Comparison of ENCODE assay signal across 8 mouse cellular contexts in the genomic region with DNA sequence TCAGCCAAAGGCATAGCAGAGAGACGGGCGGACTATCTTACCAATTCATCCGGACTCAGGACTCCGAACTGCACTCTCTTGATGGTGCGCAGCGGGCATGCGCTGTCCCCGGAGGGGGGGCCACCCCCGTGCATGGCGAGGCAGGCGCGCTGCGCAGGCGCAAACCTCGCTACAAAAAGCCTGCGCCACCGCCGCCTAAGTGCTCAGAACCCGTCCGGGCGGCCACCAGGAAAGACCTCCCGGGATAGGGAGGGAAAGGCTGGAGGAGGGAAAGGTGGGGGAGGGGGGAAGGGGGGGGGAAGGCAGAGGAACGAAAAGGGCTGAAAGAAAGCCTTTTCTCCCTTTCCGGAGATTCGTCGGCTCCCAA. TPM values are rescaled to one million over a fixed set of nuclear protein-coding genes. Genes with fewer than 3 reads are reported as not detected.
A peak's percentile ranks its signal among the peaks of the same experiment; 100 is the strongest.
DNase-seq lines count a peak whose midpoint lies in the region; ATAC-seq and TF ChIP-seq lines count a peak whose summit lies in the region.

No protein-coding gene starts in this region.

- DNase-seq in B cell, adult 2 months = peak; percentile 96 to 97
- DNase-seq in brain, adult 2 months (ENCODE audit: low read depth, low spot score) = peak; percentile 98
- DNase-seq in kidney, postnatal 0 days (ENCODE audit: low spot score) = peak; percentile 95
- peak; percentile 91 for DNase-seq in liver, embryonic 11.5 days (ENCODE audit: low spot score)
- DNase-seq in naive thymus-derived CD4-positive, alpha-beta T cell, adult 2 months (ENCODE audit: low read depth) = peak; percentile 98

- peak overlapping the region; percentile 83 for H3K9ac ChIP-seq in heart, embryonic 12.5 days
- H3K9ac ChIP-seq in kidney, postnatal 0 days (ENCODE audit: low read depth, low read length) = peak overlapping the region; percentile 79
- peak overlapping the region; percentile 75 for H3K9ac ChIP-seq in liver, embryonic 11.5 days (ENCODE audit: low read depth, low read length)
- H3K9ac ChIP-seq in stomach, embryonic 14.5 days (replicated peaks; ENCODE audit: low read depth, low read length) = peak overlapping the region; percentile 53

- no peaks in the 10 kb centered on the region for H3K36me3 ChIP-seq in heart, embryonic 12.5 days
- H3K36me3 ChIP-seq in kidney, postnatal 0 days (ENCODE audit: insufficient read depth, low read length) = no peaks in the 10 kb centered on the region
- H3K36me3 ChIP-seq in liver, embryonic 11.5 days (ENCODE audit: control insufficient read depth, insufficient read depth, low read length) = no peaks in the 10 kb centered on the region
- H3K36me3 ChIP-seq in stomach, embryonic 14.5 days (ENCODE audit: control insufficient read depth, insufficient read depth, low read length) = no peaks in the 10 kb centered on the region

- peak overlapping the region; percentile 77 for H3K4me2 ChIP-seq in heart, embryonic 12.5 days
- peak overlapping the region; percentile 69 for H3K4me2 ChIP-seq in kidney, postnatal 0 days (ENCODE audit: low read length)
- peak overlapping the region; percentile 79 for H3K4me2 ChIP-seq in liver, embryonic 11.5 days
- H3K4me2 ChIP-seq in stomach, embryonic 14.5 days (replicated peaks; ENCODE audit: low read depth, low read length) = peak overlapping the region; percentile 88

- TF ChIP-seq CTCF in kidney, postnatal 0 days (IDR thresholded peaks at IDR 0.05; ENCODE audit: low read depth) = no peak

- peak; percentile 73 for ATAC-seq in erythroblast, adult 5-6 weeks (replicated peaks; ENCODE audit: low FRiP score, poor library complexity, severe bottlenecking)
- peak; percentile 90 for ATAC-seq in heart, embryonic 12.5 days (ENCODE audit: insufficient number of reproducible peaks, low FRiP score)
- ATAC-seq in kidney, postnatal 0 days (replicated peaks; ENCODE audit: low FRiP score, low read depth) = peak; percentile 84
- peak; percentile 84 for ATAC-seq in liver, embryonic 11.5 days (replicated peaks; ENCODE audit: low FRiP score)
- ATAC-seq in stomach, embryonic 14.5 days (ENCODE audit: insufficient number of reproducible peaks, insufficient read depth, low FRiP score, low read depth) = peak; percentile 87

- peaks cover 37% of the 10 kb centered on the region for H3K4me1 ChIP-seq in heart, embryonic 12.5 days (replicated peaks)
- peaks cover 18% of the 10 kb centered on the region; the same call in 1 of the 2 replicates for H3K4me1 ChIP-seq in kidney, postnatal 0 days (replicated peaks; ENCODE audit: insufficient read depth, low read length)
- peaks cover 41% of the 10 kb centered on the region for H3K4me1 ChIP-seq in liver, embryonic 11.5 days (replicated peaks; ENCODE audit: control insufficient read depth, insufficient read depth, low read length)
- H3K4me1 ChIP-seq in stomach, embryonic 14.5 days (ENCODE audit: control insufficient read depth, insufficient read depth, low read length) = peaks cover 27% of the 10 kb centered on the region

- H3K27ac ChIP-seq in heart, embryonic 12.5 days (ENCODE audit: poor library complexity, severe bottlenecking) = peak overlapping the region; percentile 99
- peak overlapping the region; percentile 93 for H3K27ac ChIP-seq in kidney, postnatal 0 days
- peak overlapping the region; percentile 99 for H3K27ac ChIP-seq in liver, embryonic 11.5 days (ENCODE audit: low read depth, low read length)
- peak overlapping the region; percentile 98 for H3K27ac ChIP-seq in stomach, embryonic 14.5 days (ENCODE audit: low read length)

- under 1% methylated on average over 26 of the region's 26 CpGs for WGBS in heart, embryonic 12.5 days
- under 1% methylated on average over 26 of the region's 26 CpGs for WGBS in kidney, postnatal 0 days
- WGBS in liver, embryonic 11.5 days = 0% methylated on average over 26 of the region's 26 CpGs
- WGBS in stomach, embryonic 14.5 days = 0% methylated on average over 26 of the region's 26 CpGs

- peak overlapping the region; percentile 75 for H3K4me3 ChIP-seq in heart, embryonic 12.5 days
- H3K4me3 ChIP-seq in kidney, postnatal 0 days (replicated peaks; ENCODE audit: low read depth, low read length) = peak overlapping the region; percentile 55
- H3K4me3 ChIP-seq in liver, embryonic 11.5 days (ENCODE audit: low read depth, low read length) = peak overlapping the region; percentile 67
- peak overlapping the region; percentile 55 for H3K4me3 ChIP-seq in stomach, embryonic 14.5 days (ENCODE audit: low read depth, low read length)

- H3K27me3 ChIP-seq in heart, embryonic 12.5 days (replicated peaks) = no peaks in the 10 kb centered on the region
- no peaks in the 10 kb centered on the region for H3K27me3 ChIP-seq in kidney, postnatal 0 days (ENCODE audit: insufficient read depth, low read length)
- no peaks in the 10 kb centered on the region for H3K27me3 ChIP-seq in liver, embryonic 11.5 days (replicated peaks; ENCODE audit: control insufficient read depth, insufficient read depth, low read length)
- H3K27me3 ChIP-seq in stomach, embryonic 14.5 days (ENCODE audit: control insufficient read depth, insufficient read depth, low read length) = no peaks in the 10 kb centered on the region

- H3K9me3 ChIP-seq in heart, embryonic 12.5 days (replicated peaks) = no peaks in the 10 kb centered on the region
- H3K9me3 ChIP-seq in kidney, postnatal 0 days (replicated peaks; ENCODE audit: low read length) = no peaks in the 10 kb centered on the region
- no peaks in the 10 kb centered on the region for H3K9me3 ChIP-seq in liver, embryonic 11.5 days (ENCODE audit: control insufficient read depth, low read length)
- no peaks in the 10 kb centered on the region for H3K9me3 ChIP-seq in stomach, embryonic 14.5 days (ENCODE audit: control insufficient read depth, low read depth, low read length)

RNA-seq across cellular contexts. Expression of a gene that starts 0.4 kb away (rescaled TPM):
- 56.5 and 58.3 TPM in 2 replicates for total RNA-seq in erythroblast, adult 5-6 weeks (2015; ENCODE audit: low replicate concordance)
- total RNA-seq in erythroblast, adult 5-6 weeks (2017; ENCODE audit: low replicate concordance) = 69.5 and 76.9 TPM in 2 replicates
- 23.7 and 25.2 TPM in 2 replicates for polyA plus RNA-seq in heart, embryonic 12.5 days (2016; fragmentation: Nextera tagmentation; extraction: Ambion mirVana)
- 19.0 and 21.0 TPM in 2 replicates for polyA plus RNA-seq in kidney, postnatal 0 days (2015; fragmentation: Nextera tagmentation; extraction: Ambion mirVana)
- 46.1 and 48.9 TPM in 2 replicates for polyA plus RNA-seq in liver, embryonic 11.5 days (2014; fragmentation: Nextera tagmentation; extraction: Ambion mirVana)
- 39.3 and 43.6 TPM in 2 replicates for polyA plus RNA-seq in stomach, embryonic 14.5 days (2014; fragmentation: Nextera tagmentation; extraction: Ambion mirVana)

RNA-seq across cellular contexts. Expression of a gene that starts 3.7 kb away (rescaled TPM):
- total RNA-seq in erythroblast, adult 5-6 weeks (2015; ENCODE audit: low replicate concordance) = not detected in 2 replicates
- not detected in 2 replicates for total RNA-seq in erythroblast, adult 5-6 weeks (2017; ENCODE audit: low replicate concordance)
- 0.33 TPM in 2 replicates for polyA plus RNA-seq in heart, embryonic 12.5 days (2016; fragmentation: Nextera tagmentation; extraction: Ambion mirVana)
- 0.17 TPM in 1 of 2 replicates, not detected in the other for polyA plus RNA-seq in kidney, postnatal 0 days (2015; fragmentation: Nextera tagmentation; extraction: Ambion mirVana)
- not detected in 2 replicates for polyA plus RNA-seq in liver, embryonic 11.5 days (2014; fragmentation: Nextera tagmentation; extraction: Ambion mirVana)
- polyA plus RNA-seq in stomach, embryonic 14.5 days (2014; fragmentation: Nextera tagmentation; extraction: Ambion mirVana) = not detected in 2 replicates

RNA-seq across cellular contexts. Expression of a gene that starts 7.6 kb away (rescaled TPM):
- total RNA-seq in erythroblast, adult 5-6 weeks (2015; ENCODE audit: low replicate concordance) = 1.7 and 1.9 TPM in 2 replicates
- total RNA-seq in erythroblast, adult 5-6 weeks (2017; ENCODE audit: low replicate concordance) = 0.94 and 2.4 TPM in 2 replicates
- polyA plus RNA-seq in heart, embryonic 12.5 days (2016; fragmentation: Nextera tagmentation; extraction: Ambion mirVana) = 2.9 and 3.3 TPM in 2 replicates
- 2.7 and 3.3 TPM in 2 replicates for polyA plus RNA-seq in kidney, postnatal 0 days (2015; fragmentation: Nextera tagmentation; extraction: Ambion mirVana)
- polyA plus RNA-seq in liver, embryonic 11.5 days (2014; fragmentation: Nextera tagmentation; extraction: Ambion mirVana) = 0.90 and 1.0 TPM in 2 replicates
- 3.9 and 4.0 TPM in 2 replicates for polyA plus RNA-seq in stomach, embryonic 14.5 days (2014; fragmentation: Nextera tagmentation; extraction: Ambion mirVana)

RNA-seq across cellular contexts. Expression of a gene that starts 37.7 kb away (rescaled TPM):
- total RNA-seq in erythroblast, adult 5-6 weeks (2015; ENCODE audit: low replicate concordance) = 4.0 TPM in 1 of 2 replicates, not detected in the other
- 0.26 TPM in 1 of 2 replicates, not detected in the other for total RNA-seq in erythroblast, adult 5-6 weeks (2017; ENCODE audit: low replicate concordance)
- polyA plus RNA-seq in heart, embryonic 12.5 days (2016; fragmentation: Nextera tagmentation; extraction: Ambion mirVana) = 5.6 and 7.7 TPM in 2 replicates
- polyA plus RNA-seq in kidney, postnatal 0 days (2015; fragmentation: Nextera tagmentation; extraction: Ambion mirVana) = 12.0 and 12.1 TPM in 2 replicates
- polyA plus RNA-seq in liver, embryonic 11.5 days (2014; fragmentation: Nextera tagmentation; extraction: Ambion mirVana) = 1.3 and 1.4 TPM in 2 replicates
- polyA plus RNA-seq in stomach, embryonic 14.5 days (2014; fragmentation: Nextera tagmentation; extraction: Ambion mirVana) = 6.7 and 7.5 TPM in 2 replicates

RNA-seq across cellular contexts. Expression of a gene that starts 43.6 kb away (rescaled TPM):
- total RNA-seq in erythroblast, adult 5-6 weeks (2015; ENCODE audit: low replicate concordance) = not detected in 2 replicates
- not detected in 2 replicates for total RNA-seq in erythroblast, adult 5-6 weeks (2017; ENCODE audit: low replicate concordance)
- 2.3 and 2.4 TPM in 2 replicates for polyA plus RNA-seq in heart, embryonic 12.5 days (2016; fragmentation: Nextera tagmentation; extraction: Ambion mirVana)
- 0.63 and 0.98 TPM in 2 replicates for polyA plus RNA-seq in kidney, postnatal 0 days (2015; fragmentation: Nextera tagmentation; extraction: Ambion mirVana)
- polyA plus RNA-seq in liver, embryonic 11.5 days (2014; fragmentation: Nextera tagmentation; extraction: Ambion mirVana) = 1.2 TPM in 2 replicates
- polyA plus RNA-seq in stomach, embryonic 14.5 days (2014; fragmentation: Nextera tagmentation; extraction: Ambion mirVana) = 2.1 and 3.6 TPM in 2 replicates

Comparison
In these comparisons a context has a peak if more than half of its experiments do, and no peak if none do; other contexts are left out.
1. Peak in every context shown above with its lines: DNase-seq, ATAC-seq, H3K4me3 ChIP-seq and H3K27ac ChIP-seq.